Mouse (Mus musculus) heart, adult 2 months (tissue): ENCODE measurements at regions not wholly inside any gene's neighbourhood (a gene's known extent, or its start where the extent isn't known, plus 50 kb on each side); places are given as distances from the start of the nearest gene placed in this dataset.

Experiments
- CTCF ChIP-seq: fragments of 200-600 bp; IDR thresholded peaks from 2 replicates; pipeline ENCODE4 v1.8.1; 2022; ENCODE audit warnings: antibody characterized with exemption, mild to moderate bottlenecking, moderate library complexity
- EP300 ChIP-seq: fragments of 200-500 bp; IDR thresholded peaks from 2 replicates; pipeline ENCODE4 v1.6.1; 2011; ENCODE audit warnings: low read depth, low read length, control low read depth; ENCODE audit not compliant: insufficient read depth
- POLR2A ChIP-seq: fragments of 200-500 bp; IDR thresholded peaks from 2 replicates; pipeline ENCODE4 v1.6.1; 2011; ENCODE audit warnings: mild to moderate bottlenecking, low read depth, low read length, control low read depth; ENCODE audit not compliant: insufficient read depth

GRCm38 (mm10) chr14:61955416-61955815 is 337.0 kb upstream of the Rnaseh2b start:
- TF ChIP-seq CTCF, result no peak
- TF ChIP-seq POLR2A, result no peak
- TF ChIP-seq EP300, result no peak
